ENCODE assay signal across 11 mouse cellular contexts in genomic region chr4:150677126-150677845, GRCm38 (mm10). TPM values are rescaled to one million over a fixed set of nuclear protein-coding genes. Genes with fewer than 3 reads are reported as not detected.
DNase-seq lines count a peak whose midpoint lies in the region; ATAC-seq lines count a peak whose summit lies in the region.
"Had no signal": no experiment of that assay in that cellular context is flagged by ENCODE, and none has a peak within 500 bp of the region (broad histone marks: within the 10 kb centered on the region; RNA-seq: fewer than 3 reads in every experiment).

No protein-coding gene starts in this region.

- no peaks in the 10 kb centered on the region for H3K27me3 ChIP-seq in forebrain, embryonic 11.5 days (ENCODE audit: control insufficient read depth, insufficient read depth, low read length)
- H3K27me3 ChIP-seq in forebrain, embryonic 16.5 days (replicated peaks; ENCODE audit: control insufficient read depth, insufficient read depth, low read length), result no peaks in the 10 kb centered on the region
- H3K27me3 ChIP-seq in embryonic facial prominence, embryonic 11.5 days (ENCODE audit: control insufficient read depth, insufficient read depth, low read length), result no peaks in the 10 kb centered on the region
- no peaks in the 10 kb centered on the region for H3K27me3 ChIP-seq in limb, embryonic 10.5 days (ENCODE audit: low read depth, poor library complexity, severe bottlenecking)
- no peaks in the 10 kb centered on the region for H3K27me3 ChIP-seq in neural tube, embryonic 11.5 days (ENCODE audit: control insufficient read depth, insufficient read depth, low read length)
- H3K27me3 ChIP-seq: lung, embryonic 15.5 days had no signal

- peak overlapping the region; percentile 19; the same call in 1 of the 2 replicates for H3K4me2 ChIP-seq in forebrain, embryonic 11.5 days (ENCODE audit: low read depth, low read length, severe bottlenecking)
- no peak overlapping the region for H3K4me2 ChIP-seq in forebrain, embryonic 16.5 days (ENCODE audit: low read length)
- no peak overlapping the region for H3K4me2 ChIP-seq in embryonic facial prominence, embryonic 11.5 days (ENCODE audit: low read depth, low read length)
- H3K4me2 ChIP-seq in neural tube, embryonic 11.5 days (ENCODE audit: low read depth), result no peak overlapping the region
- H3K4me2 ChIP-seq: lung, embryonic 15.5 days had no signal

- 14% methylated on average over 10 of the region's 10 CpGs for WGBS in forebrain, embryonic 11.5 days
- 10% methylated on average over 10 of the region's 10 CpGs for WGBS in forebrain, embryonic 16.5 days
- 32% methylated on average over 10 of the region's 10 CpGs for WGBS in embryonic facial prominence, embryonic 11.5 days
- 37% methylated on average over 10 of the region's 10 CpGs for WGBS in limb, embryonic 10.5 days
- WGBS in neural tube, embryonic 11.5 days, result 23% methylated on average over 10 of the region's 10 CpGs

- H3K9me3 ChIP-seq in forebrain, embryonic 11.5 days (ENCODE audit: control insufficient read depth, low read length), result no peaks in the 10 kb centered on the region
- H3K9me3 ChIP-seq in forebrain, embryonic 16.5 days (ENCODE audit: control insufficient read depth, low read length), result peaks cover 9% of the 10 kb centered on the region
- no peaks in the 10 kb centered on the region for H3K9me3 ChIP-seq in embryonic facial prominence, embryonic 11.5 days (replicated peaks; ENCODE audit: control insufficient read depth, low read length)
- no peaks in the 10 kb centered on the region for H3K9me3 ChIP-seq in limb, embryonic 10.5 days (replicated peaks)
- no peaks in the 10 kb centered on the region for H3K9me3 ChIP-seq in neural tube, embryonic 11.5 days (ENCODE audit: control insufficient read depth, low read length)
- H3K9me3 ChIP-seq: lung, embryonic 15.5 days had no signal

- no peak overlapping the region for H3K9ac ChIP-seq in forebrain, embryonic 11.5 days (ENCODE audit: low read length)
- no peak overlapping the region for H3K9ac ChIP-seq in forebrain, embryonic 16.5 days (replicated peaks; ENCODE audit: low read depth, low read length)
- H3K9ac ChIP-seq in embryonic facial prominence, embryonic 11.5 days (replicated peaks; ENCODE audit: low read length), result no peak overlapping the region
- no peak overlapping the region for H3K9ac ChIP-seq in neural tube, embryonic 11.5 days (ENCODE audit: low read length)
- H3K9ac ChIP-seq: lung, embryonic 15.5 days had no signal

- no peak overlapping the region for H3K4me3 ChIP-seq in forebrain, embryonic 11.5 days (ENCODE audit: low read depth, low read length)
- H3K4me3 ChIP-seq in forebrain, embryonic 16.5 days (replicated peaks; ENCODE audit: low read length), result no peak overlapping the region
- no peak overlapping the region for H3K4me3 ChIP-seq in embryonic facial prominence, embryonic 11.5 days (ENCODE audit: low read depth, low read length)
- H3K4me3 ChIP-seq in limb, embryonic 10.5 days, result no peak overlapping the region
- no peak overlapping the region for H3K4me3 ChIP-seq in neural tube, embryonic 11.5 days (ENCODE audit: low read depth, low read length)
- H3K4me3 ChIP-seq: lung, embryonic 15.5 days had no signal

- peak; percentile 46; the same call in 1 of the 2 replicates for ATAC-seq in forebrain, embryonic 11.5 days (replicated peaks; ENCODE audit: low FRiP score)
- no peak for ATAC-seq in forebrain, embryonic 16.5 days
- ATAC-seq in embryonic facial prominence, embryonic 11.5 days (replicated peaks; ENCODE audit: insufficient number of reproducible peaks, low FRiP score, low TSS enrichment, low read depth), result no peak; the same call in 1 of the 2 replicates
- ATAC-seq in neural tube, embryonic 11.5 days (ENCODE audit: insufficient read depth, low FRiP score, low TSS enrichment), result peak; percentile 70
- no peak for ATAC-seq in CD4-positive, CD25-positive, alpha-beta regulatory T cell, adult 4 months
- no peak for ATAC-seq in inflammation-experienced regulatory T-cells, adult 6 months

- H3K27ac ChIP-seq in forebrain, embryonic 11.5 days (ENCODE audit: low read depth, low read length), result no peak overlapping the region
- H3K27ac ChIP-seq in forebrain, embryonic 16.5 days (ENCODE audit: low read length), result no peak overlapping the region
- no peak overlapping the region for H3K27ac ChIP-seq in embryonic facial prominence, embryonic 11.5 days (replicated peaks; ENCODE audit: low read depth, low read length)
- H3K27ac ChIP-seq in limb, embryonic 10.5 days, result peak overlapping the region; percentile 67
- H3K27ac ChIP-seq in neural tube, embryonic 11.5 days (ENCODE audit: low read depth, low read length), result peak overlapping the region; percentile 79
- H3K27ac ChIP-seq: lung, embryonic 15.5 days had no signal

- H3K4me1 ChIP-seq in forebrain, embryonic 11.5 days (replicated peaks; ENCODE audit: control insufficient read depth, insufficient read depth, low read length), result 0 out of 2 replicates have a peak, but pooled peaks cover 2% of the 10 kb centered on the region
- H3K4me1 ChIP-seq in forebrain, embryonic 16.5 days (replicated peaks; ENCODE audit: control insufficient read depth, insufficient read depth, low read length), result no peaks in the 10 kb centered on the region; the same call in 1 of the 2 replicates
- no peaks in the 10 kb centered on the region for H3K4me1 ChIP-seq in embryonic facial prominence, embryonic 11.5 days (ENCODE audit: control insufficient read depth, insufficient read depth, low read length)
- H3K4me1 ChIP-seq in limb, embryonic 10.5 days, result peaks cover 34% of the 10 kb centered on the region
- peaks cover 10% of the 10 kb centered on the region for H3K4me1 ChIP-seq in neural tube, embryonic 11.5 days (ENCODE audit: control insufficient read depth, insufficient read depth, low read length)
- H3K4me1 ChIP-seq: lung, embryonic 15.5 days had no signal

- H3K36me3 ChIP-seq in forebrain, embryonic 11.5 days (ENCODE audit: control insufficient read depth, insufficient read depth, low read length), result no peaks in the 10 kb centered on the region
- H3K36me3 ChIP-seq in forebrain, embryonic 16.5 days (ENCODE audit: control insufficient read depth, insufficient read depth), result no peaks in the 10 kb centered on the region
- no peaks in the 10 kb centered on the region for H3K36me3 ChIP-seq in embryonic facial prominence, embryonic 11.5 days (replicated peaks; ENCODE audit: control insufficient read depth, insufficient read depth, low read depth, low read length)
- H3K36me3 ChIP-seq in limb, embryonic 10.5 days, result no peaks in the 10 kb centered on the region
- H3K36me3 ChIP-seq in neural tube, embryonic 11.5 days (ENCODE audit: control insufficient read depth, insufficient read depth, low read length), result no peaks in the 10 kb centered on the region
- H3K36me3 ChIP-seq: lung, embryonic 15.5 days had no signal

- no peak for DNase-seq in forebrain, embryonic 11.5 days (ENCODE audit: low spot score)
- DNase-seq in embryonic facial prominence, embryonic 11.5 days (ENCODE audit: low spot score), result peak; percentile 21
- no peak for DNase-seq in limb, embryonic 10.5 days (ENCODE audit: low spot score)
- peak; percentile 62 for DNase-seq in neural tube, embryonic 11.5 days (ENCODE audit: low spot score)
- DNase-seq in spleen, postnatal 36 days (ENCODE audit: low spot score in 2 of 2), result no peak
- DNase-seq: adrenal gland, adult 2 months; kidney, postnatal 36 days had no signal

RNA-seq across cellular contexts. Expression of gene Slc45a1, which starts 25.3 kb away (rescaled TPM):
- 2.7 and 4.5 TPM in 2 replicates for polyA plus RNA-seq in forebrain, embryonic 11.5 days (2014; fragmentation: Nextera tagmentation; extraction: Ambion mirVana)
- polyA plus RNA-seq in forebrain, embryonic 16.5 days (2015; fragmentation: Nextera tagmentation; extraction: Ambion mirVana), result 19.3 and 25.8 TPM in 2 replicates
- 0.86 and 0.98 TPM in 2 replicates for polyA plus RNA-seq in embryonic facial prominence, embryonic 11.5 days (2014; fragmentation: Nextera tagmentation; extraction: Ambion mirVana)
- polyA plus RNA-seq in limb, embryonic 10.5 days (2016; fragmentation: Nextera tagmentation; extraction: Ambion mirVana), result 0.25 and 0.71 TPM in 2 replicates
- 8.8 and 8.9 TPM in 2 replicates for polyA plus RNA-seq in neural tube, embryonic 11.5 days (2014; fragmentation: Nextera tagmentation; extraction: Ambion mirVana)
- polyA plus RNA-seq in CD4-positive, CD25-positive, alpha-beta regulatory T cell, adult 4 months (2017; shearing (Covaris generic)), result not detected
- polyA plus RNA-seq in inflammation-experienced regulatory T-cells, adult 6 months (2017; shearing (Covaris generic)), result under 1 TPM in 1 of 3 experiments, not detected in 2; 0.15 TPM

Comparison
In these comparisons a context has a peak if more than half of its experiments do, and no peak if none do; other contexts are left out.
1. ATAC-seq: peak in forebrain, embryonic 11.5 days (single experiment) and neural tube, embryonic 11.5 days (single experiment); none in forebrain, embryonic 16.5 days (single experiment), embryonic facial prominence, embryonic 11.5 days (single experiment), CD4-positive, CD25-positive, alpha-beta regulatory T cell, adult 4 months (single experiment) and inflammation-experienced regulatory T-cells, adult 6 months (single experiment).
2. DNase-seq: peak in embryonic facial prominence, embryonic 11.5 days (single experiment) and neural tube, embryonic 11.5 days (single experiment); none in forebrain, embryonic 11.5 days (single experiment), limb, embryonic 10.5 days (single experiment) and spleen, postnatal 36 days (0 of 2).
3. H3K27ac ChIP-seq: peak in limb, embryonic 10.5 days (single experiment) and neural tube, embryonic 11.5 days (single experiment); none in forebrain, embryonic 11.5 days (single experiment), forebrain, embryonic 16.5 days (single experiment) and embryonic facial prominence, embryonic 11.5 days (single experiment).